Mouse (Mus musculus): ENCODE data around the gene Fam71b.

DNA sequence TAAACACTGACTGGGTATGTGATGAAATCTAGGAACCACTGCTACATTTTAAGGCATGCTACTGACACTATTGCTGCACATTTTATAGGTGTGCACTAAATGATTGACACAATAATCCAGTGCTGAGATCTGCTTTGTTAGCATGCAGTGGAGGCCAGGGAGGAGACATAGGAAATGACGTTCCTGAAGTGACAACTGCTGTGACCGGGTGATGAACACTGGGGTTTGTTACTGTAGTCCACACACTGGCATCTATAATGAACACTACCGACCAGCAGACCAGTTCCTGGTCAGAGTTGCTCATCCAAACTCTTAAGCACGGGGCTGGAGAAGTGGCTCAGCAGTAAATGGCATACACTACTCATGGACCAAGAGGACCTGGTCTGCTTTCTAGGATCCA lies 2.9 kb upstream of the Fam71b start:
- TF ChIP-seq GATA1 (IDR thresholded peaks at IDR 0.05; ENCODE audit: low read length) (no peak), TAL1 (IDR thresholded peaks at IDR 0.05; ENCODE audit: low read length) (no peak)
